Mouse (Mus musculus) c-Kit-positive CD71-negative TER-119-negative erythroid progenitor cells, embryonic 14.5 days (primary cell): Measurements from ENCODE around the gene Hist1h2af.
"Not testable (repeated sequence)": the region's sequence is repeated elsewhere in the genome, so short reads cannot be mapped to it uniquely, and the experiment has no call there.

Source experiments
- DNase-seq: peaks from one replicate; pipeline ENCODE4 v3.0.0-alpha.2; 2013; ENCODE audit warnings: low read depth

The Hist1h2af gene

DNA sequence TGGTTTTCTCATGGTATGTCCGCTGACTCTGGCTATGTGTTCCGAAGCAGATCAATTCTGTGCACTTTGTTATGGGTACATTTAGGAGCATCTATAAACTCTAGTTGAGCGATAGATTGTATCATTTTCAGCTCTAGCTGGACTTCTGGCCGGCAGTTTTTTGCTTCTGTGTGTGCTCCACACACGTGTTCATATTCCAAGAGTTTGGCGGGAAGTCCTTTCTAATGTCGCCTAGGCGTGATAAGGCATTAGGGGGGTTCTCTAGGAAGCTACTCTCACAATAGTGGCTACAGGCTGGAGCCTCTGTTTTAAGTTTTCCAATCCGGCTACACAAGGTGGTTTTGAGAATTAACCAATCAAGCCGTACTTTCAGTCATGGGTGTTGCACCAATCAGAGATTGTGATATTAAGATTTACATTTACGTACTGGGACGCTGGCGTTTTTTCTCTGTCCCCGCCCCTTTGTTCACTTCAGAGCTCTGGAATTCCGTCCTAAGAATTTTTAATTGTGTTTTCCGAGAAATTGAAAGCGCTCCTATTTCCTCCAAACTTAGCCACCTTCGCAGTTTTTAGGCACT, 22.2 kb downstream of the Hist1h2af start:
- DNase-seq, result no peak

DNA sequence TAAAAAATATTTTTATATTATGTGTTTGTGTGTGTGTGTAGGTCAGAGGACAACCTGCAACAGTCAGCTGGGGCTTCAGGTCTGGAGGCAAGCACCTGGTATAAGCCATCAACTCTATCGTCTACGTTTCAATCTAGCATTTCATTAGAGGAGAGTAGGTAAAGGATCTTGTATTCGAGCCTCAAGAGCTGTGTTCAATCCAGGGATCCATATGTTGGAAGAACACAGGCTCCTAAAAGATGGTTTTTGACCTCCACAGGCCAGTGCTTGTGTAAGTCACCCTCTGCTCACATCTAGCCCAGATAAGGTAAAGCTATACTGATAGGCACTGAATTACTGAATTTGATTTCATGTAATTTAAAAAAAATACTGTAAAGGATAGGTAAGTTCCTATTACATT, 23.2 kb downstream of the Hist1h2af start:
- DNase-seq, result no peak

DNA sequence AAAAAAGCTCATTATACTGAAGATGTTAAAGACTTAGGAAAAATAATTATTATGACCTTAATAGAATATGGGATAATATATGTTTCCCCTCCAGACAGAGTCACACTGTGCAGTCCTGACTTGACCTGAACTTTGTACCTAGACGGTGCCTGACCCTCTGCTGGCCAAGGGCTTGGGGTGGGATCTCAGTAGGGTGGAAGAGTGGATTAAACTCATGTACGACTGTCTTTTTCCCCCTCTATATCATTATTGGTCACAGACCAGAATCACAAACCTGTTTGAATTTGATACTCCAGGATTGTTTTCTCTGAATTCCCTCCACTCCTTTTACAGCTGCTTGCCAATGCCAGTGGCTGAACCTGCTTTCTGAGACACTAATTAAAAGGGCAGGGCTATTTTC, 27.0 kb downstream of the Hist1h2af start:
- DNase-seq, result not testable (repeated sequence)

DNA sequence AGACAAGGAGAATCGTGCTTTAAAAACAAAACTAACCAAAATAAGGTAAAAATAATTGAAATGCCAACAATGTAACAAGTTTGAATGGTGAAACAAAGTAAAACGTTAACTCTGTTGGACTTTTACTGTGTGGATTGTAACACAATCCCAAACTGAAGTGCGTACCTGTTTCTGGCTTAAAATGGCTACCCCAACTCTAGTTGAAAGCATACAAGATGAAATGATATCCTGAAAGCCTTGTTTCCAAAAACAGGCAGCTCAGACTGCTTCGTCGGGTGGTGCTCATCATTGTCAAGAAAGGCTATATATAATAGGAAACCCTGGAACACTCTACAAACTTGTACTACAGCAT, 27.8 kb downstream of the Hist1h2af start:
- DNase-seq, result not testable (repeated sequence)

DNA sequence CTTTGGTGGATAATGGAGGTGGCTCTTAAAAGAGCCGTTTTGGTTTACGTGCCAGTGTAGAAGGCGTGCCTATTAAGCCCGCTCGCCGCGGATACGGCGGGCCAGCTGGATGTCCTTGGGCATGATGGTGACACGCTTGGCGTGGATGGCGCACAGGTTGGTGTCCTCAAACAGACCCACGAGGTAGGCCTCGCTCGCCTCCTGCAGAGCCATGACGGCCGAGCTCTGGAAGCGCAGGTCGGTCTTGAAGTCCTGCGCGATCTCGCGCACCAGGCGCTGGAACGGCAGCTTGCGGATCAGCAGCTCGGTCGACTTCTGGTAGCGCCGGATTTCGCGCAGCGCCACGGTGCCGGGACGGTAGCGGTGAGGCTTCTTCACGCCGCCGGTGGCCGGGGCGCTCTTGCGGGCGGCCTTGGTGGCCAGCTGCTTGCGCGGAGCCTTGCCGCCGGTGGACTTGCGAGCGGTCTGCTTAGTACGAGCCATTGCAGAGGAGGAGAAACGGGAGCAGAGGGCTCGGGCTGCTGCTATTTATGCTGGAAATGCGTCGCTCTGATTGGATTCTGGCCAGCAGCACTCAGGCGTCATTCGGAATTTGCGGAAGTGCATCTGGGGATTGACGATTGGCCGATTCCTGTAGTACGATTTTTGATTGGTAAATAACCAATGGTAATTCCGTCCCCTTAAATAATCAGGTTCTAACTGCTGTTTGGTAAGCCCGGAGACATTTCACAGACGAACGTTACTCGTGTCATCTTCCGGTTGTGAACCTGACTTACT, 28.4 kb downstream of the Hist1h2af start, which contains the start of gene Hist1h3e:
TSS of gene Hist1h3e (minus strand) at position 487 of the 777 bp plus-strand sequence.
- peak; percentile 96 for DNase-seq

DNA sequence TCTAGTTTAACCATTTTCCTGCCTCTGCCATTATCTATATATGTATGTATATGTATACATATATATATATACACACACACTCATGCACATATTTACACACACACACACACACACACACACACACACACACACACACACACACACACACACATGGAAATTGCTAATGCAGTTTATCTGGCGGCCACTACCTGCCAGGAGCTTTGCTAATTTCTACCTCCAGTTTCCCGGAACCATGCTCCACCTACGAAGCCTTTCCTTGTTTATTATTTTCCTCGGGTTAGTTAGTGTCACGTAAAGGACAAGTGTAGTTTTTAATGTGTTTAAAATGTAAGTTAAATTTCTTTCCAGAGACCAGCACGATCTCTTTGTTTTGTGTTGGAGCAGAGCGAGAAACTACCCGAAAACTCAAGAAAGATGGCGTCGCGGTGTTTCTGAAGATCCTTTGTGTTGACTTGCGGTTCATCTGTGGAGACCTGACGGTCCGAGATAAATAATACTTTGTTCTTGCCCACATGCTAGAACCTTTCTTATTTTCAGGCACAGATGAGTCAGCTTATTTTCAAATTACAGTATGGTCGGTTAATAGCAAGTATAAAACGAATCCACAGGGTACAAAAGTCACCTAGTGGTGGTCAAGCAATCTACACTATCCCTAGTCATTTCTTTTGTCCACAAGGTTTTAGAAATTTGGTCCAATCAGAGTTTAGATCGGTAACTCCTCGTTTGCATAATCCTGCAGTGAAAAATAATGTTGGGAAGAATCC, 29.2 kb downstream of the Hist1h2af start:
- DNase-seq, result no peak

DNA sequence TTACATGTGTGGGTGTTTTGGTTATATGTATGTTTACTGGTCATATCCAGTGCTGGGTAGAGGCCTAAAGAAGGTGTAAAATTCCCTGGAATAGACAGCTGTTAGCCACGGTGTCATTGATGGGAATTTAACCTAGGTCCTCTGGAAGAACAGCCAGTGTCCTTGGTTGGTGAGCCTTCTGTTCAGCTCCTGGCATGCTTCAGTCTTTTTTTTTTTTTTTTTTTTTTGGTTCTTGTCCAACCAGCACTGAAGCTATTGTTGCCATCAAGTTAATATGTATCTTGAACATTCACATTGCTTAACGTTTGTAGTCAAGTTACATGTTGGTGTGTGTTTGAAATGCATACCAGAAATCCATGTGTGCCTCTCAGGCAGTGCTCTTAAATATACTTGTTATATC, 30.8 kb downstream of the Hist1h2af start:
- no peak for DNase-seq

DNA sequence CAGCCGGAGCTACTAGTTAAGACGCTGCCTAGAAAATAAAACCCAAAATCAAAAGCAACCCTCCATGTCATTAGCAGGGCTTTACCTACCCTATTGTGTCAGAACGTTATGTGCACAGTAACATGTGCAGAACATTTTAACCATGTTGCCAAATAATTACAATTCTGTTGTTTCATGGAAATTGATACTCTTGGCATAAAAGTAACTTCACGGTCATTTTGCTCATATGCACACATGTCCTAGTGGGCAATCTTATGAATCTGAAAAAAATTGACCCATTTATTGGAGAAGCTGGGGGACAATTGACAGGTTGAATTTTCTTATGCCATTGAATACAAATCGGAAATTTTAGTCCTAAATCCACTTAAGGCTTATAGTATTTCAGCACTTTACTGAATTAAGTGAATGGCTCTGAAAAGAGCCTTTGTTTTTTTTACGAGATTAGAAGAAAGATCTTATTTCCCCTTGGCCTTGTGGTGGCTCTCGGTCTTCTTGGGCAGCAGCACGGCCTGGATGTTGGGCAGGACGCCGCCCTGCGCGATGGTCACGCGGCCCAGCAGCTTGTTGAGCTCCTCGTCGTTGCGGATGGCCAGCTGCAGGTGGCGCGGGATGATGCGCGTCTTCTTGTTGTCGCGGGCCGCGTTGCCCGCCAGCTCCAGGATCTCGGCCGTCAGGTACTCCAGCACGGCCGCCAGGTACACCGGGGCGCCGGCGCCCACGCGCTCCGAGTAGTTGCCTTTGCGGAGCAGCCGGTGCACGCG, 36.7 kb downstream of the Hist1h2af start:
- not testable (repeated sequence) for DNase-seq

DNA sequence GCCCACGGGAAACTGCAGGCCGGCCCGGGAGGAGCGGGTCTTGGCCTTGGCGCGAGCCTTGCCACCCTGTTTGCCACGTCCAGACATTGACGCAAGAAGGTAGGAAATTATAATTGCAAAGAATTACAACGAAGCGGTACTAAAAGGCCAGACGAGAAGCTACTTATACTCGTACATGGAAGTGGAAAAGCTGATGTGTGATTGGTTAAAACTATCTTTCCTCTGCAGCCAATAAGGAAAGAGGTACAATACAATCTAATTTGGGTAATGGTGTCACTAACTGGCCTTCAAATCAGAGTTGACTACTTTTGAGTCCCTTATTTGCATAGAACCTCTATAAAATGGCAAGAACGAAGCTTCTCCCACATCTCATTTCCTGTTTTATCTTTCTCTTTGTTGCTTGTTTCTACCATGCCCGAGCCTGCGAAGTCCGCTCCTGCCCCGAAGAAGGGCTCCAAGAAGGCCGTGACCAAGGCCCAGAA, 37.4 kb downstream of the Hist1h2af start, which contains the start of the genes Hist1h2ae and Hist1h2bg:
TSS of gene Hist1h2ae (minus strand) at position 199 of the 482 bp plus-strand sequence.
TSS of gene Hist1h2bg (plus strand) at position 375 of the 482 bp plus-strand sequence.
- DNase-seq, result peak; percentile 86

DNA sequence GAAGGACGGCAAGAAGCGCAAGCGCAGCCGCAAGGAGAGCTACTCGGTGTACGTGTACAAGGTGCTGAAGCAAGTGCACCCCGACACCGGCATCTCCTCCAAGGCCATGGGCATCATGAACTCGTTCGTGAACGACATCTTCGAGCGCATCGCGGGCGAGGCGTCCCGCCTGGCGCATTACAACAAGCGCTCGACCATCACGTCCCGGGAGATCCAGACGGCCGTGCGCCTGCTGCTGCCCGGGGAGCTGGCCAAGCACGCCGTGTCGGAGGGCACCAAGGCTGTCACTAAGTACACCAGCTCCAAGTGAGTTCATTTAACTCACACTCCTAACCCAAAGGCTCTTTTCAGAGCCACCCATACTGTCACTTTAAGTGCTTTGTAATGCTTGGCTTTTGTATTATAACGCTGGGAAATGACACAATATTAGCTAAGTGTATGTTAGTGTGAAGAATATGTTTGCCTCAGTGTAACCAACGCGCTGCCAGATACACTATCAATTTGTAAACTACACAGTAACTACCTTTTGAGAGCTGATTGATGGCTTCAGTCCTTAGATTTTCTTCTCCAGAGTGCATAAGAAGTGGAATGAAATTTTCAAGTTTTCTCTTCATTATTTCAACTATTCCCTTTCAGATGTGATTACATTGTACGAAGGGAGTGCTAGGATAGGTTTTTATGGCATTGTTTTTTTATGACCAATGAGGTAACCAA, 38.0 kb downstream of the Hist1h2af start:
- not testable (repeated sequence) for DNase-seq

DNA sequence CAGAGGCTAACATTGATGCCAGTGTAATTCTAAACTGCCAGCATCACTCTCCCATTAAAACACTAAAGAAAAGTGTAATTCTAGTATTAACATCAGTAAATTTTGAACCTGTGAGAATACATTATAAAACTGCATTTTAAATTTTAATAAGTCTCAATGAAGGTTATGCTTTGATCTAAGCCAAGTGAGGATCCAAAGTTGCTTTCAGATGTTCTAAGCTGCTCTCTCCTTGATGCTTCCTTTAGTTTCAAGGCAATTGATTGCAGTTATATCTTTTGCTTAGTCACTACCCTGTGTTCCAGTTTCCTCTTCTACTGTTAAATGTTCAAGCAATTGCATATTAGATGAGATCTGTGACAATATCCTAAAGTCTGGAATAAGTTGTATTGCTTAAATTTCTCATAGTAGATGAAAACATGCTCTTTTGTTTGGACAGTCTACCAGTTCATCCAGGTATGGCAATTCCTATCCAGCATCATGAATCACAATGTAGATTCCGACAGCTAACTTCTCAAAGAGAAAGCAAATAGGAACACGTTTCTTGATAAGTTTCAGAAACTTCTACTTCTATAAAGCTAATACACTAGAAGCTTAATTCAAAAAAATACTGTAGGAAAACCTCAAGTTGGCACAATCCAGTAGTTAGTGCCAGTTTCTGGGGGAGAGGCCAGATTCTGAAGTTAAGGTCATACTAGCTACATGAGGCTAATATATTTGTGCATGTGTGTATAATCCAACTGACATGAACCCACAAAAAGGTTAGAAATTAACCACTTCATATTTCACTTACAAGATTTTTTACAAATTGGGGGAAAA, 38.7 kb downstream of the Hist1h2af start:
- no peak for DNase-seq

DNA sequence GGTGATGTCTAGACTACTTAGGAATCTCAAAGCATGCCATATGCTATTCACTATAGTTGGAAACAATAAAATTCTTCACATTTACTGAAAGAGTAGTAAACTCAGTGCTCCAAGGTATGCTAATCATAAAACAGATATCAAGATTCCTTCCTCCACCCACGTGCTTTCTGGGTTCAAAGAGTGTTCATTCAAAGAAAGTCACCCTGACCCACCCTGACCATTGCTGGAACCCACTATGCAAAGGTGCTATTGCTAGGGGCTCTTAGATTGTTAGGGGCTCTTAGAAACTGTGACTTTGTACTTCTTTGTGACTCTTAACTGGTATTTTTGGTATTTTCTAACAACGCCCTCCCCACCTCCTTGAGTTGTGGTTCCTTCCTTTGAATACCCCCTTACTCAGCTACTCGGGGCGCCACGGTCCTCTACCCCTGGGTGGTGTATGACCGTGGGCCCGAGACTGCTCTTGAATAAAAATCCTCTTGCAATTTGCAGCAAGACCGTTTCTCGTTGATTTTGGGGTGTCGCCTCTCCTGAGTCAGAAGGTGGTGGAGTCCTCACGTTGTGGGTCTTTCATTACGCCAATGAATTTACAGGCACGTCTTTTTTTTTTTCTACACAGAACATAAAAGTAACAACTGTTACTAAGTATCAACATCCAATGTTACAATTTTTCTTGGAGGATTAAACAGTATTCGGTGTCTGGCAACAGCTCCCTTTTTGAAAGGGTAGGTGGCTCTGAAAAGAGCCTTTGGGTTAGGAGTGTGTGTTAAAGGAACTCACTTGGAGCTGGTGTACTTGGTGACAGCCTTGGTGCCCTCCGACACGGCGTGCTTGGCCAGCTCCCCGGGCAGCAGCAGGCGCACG, 39.6 kb downstream of the Hist1h2af start:
- DNase-seq, result not testable (repeated sequence)

DNA sequence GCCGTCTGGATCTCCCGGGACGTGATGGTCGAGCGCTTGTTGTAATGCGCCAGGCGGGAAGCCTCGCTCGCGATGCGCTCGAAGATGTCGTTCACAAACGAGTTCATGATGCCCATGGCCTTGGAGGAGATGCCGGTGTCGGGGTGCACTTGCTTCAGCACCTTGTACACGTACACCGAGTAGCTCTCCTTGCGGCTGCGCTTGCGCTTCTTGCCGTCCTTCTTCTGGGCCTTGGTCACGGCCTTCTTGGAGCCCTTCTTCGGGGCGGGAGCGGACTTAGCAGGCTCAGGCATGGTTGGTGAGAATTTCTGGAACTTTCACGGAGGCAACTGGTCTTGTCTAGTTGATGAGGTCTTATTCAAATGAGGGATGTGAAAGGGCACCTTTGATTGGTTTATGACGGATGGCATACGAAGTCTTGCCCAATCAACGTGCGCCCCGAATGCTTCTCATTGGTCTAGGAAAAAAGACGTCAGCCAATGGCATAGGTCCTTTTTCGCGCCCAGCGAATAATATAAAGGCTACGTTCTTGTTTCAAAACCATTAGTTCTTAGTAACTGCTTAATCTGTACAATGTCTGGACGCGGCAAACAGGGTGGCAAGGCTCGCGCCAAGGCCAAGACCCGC, 40.3 kb downstream of the Hist1h2af start, which contains the start of the genes Hist1h2bf and Hist1h2ad:
TSS of gene Hist1h2bf (minus strand) at position 299 of the 627 bp plus-strand sequence.
TSS of gene Hist1h2ad (plus strand) at position 484 of the 627 bp plus-strand sequence.
- peak; percentile 95 for DNase-seq

DNA sequence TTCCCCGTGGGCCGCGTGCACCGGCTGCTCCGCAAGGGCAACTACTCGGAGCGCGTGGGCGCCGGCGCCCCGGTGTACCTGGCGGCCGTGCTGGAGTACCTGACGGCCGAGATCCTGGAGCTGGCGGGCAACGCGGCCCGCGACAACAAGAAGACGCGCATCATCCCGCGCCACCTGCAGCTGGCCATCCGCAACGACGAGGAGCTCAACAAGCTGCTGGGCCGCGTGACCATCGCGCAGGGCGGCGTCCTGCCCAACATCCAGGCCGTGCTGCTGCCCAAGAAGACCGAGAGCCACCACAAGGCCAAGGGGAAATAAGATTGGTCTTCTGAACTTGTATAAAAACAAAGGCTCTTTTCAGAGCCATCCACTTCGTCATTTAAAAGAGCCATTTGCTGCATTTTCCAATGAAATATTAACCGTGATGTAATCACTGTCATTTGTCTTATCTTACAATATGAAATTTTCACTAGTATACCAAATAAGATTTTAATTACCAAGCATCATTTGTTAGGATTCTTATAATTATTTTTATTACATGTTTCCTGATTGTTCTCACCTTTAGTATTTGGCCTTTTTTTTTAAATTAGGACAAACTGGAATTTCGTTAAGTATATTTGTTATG, 41.0 kb downstream of the Hist1h2af start:
- not testable (repeated sequence) for DNase-seq

DNA sequence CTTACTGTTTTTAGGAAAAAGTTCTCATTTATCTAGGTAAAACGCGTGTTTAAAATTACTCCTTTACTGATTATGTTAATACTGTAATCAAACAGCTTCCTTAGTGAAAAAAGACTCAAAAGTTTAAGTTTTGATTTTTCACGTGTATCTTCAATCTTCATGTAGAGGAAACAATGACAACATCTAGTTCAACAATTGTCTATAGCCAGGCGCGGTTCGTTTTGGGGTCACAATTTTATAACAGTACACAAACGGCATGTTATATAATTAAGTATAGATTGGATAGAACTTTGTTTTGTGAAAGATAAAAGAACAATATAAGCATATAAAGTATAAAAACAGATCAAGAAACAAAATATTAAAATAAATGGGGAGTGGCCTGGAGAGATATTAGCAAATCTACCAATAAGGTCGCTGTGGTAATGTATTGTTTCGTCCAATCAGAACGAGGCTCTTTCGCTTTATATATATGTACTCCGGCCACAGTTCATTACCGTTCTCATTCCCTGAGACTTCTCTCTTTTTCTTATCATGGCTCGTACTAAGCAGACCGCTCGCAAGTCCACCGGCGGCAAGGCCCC, 41.7 kb downstream of the Hist1h2af start, which contains the start of gene Hist1h3d:
TSS of gene Hist1h3d (plus strand) at position 493 of the 581 bp plus-strand sequence.
- DNase-seq, result no peak

DNA sequence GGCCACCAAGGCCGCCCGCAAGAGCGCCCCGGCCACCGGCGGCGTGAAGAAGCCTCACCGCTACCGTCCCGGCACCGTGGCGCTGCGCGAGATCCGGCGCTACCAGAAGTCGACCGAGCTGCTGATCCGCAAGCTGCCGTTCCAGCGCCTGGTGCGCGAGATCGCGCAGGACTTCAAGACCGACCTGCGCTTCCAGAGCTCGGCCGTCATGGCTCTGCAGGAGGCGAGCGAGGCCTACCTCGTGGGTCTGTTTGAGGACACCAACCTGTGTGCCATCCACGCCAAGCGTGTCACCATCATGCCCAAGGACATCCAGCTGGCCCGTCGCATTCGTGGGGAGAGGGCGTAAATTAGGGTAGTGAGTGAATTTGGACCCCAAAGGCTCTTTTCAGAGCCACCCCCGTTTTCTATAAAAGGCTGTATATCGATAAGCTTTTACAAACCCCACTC, 42.2 kb downstream of the Hist1h2af start:
- not testable (repeated sequence) for DNase-seq

DNA sequence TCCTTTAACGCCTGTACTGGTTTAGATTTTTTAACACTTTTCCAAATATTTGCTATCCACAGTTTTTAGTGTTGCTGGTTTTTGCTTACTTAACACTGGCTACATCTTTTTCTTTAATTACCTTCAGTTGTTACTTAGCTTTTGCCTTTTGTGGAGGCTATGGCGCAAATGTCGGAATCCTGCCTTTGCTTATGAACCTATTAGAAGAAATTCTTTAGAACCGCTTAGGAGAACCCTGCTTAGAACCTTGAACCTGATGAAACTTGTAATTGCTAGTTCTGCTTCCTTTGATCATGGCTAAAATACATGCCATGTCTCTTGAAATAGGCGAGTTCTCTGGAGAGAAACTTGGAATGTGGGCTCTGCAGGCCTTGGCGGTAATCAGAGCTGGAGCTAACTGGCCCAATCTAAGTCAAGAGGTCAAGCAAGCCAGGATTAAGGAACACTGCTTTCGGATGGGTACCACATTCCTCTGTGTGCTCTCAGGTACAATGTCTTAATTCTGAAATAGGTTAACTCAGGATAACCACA, 42.7 kb downstream of the Hist1h2af start:
- DNase-seq, result no peak
